Mouse (Mus musculus) C2C12 (cell line): ENCODE results near the gene Hoxb3. TPM values are rescaled to one million over a fixed set of nuclear protein-coding genes. Genes with fewer than 3 reads are reported as not detected.
A peak's percentile ranks its signal among the peaks of the same experiment; 100 is the strongest.

ENCODE experiments used
- H3K27me3 ChIP-seq: one replicate; pipeline ENCODE4 v1.6.1; 2011; ENCODE audit not compliant: control insufficient read depth, insufficient read depth, insufficient read length
- H3K36me3 ChIP-seq: one replicate; pipeline ENCODE4 v1.6.1; 2011; ENCODE audit not compliant: control insufficient read depth, insufficient read depth
- H3K4me3 ChIP-seq: one replicate; pipeline ENCODE4 v1.5.1; 2011; ENCODE audit warnings: mild to moderate bottlenecking, control low read depth; ENCODE audit not compliant: poor library complexity, insufficient read depth, severe bottlenecking
- H3K79me2 ChIP-seq: one replicate; pipeline ENCODE4 v1.6.1; 2011; ENCODE audit not compliant: control insufficient read depth, insufficient read depth
- H3K79me3 ChIP-seq: one replicate; pipeline ENCODE4 v1.6.1; 2011; ENCODE audit warnings: low read depth, control low read depth
- H3ac ChIP-seq: one replicate; pipeline ENCODE3; 2011; ENCODE audit warnings: low read depth; ENCODE audit not compliant: control insufficient read depth, insufficient read length
- CEBPB ChIP-seq: IDR thresholded peaks from one replicate; pipeline ENCODE4 v1.6.1; 2011; ENCODE audit warnings: low read depth, mild to moderate bottlenecking, control low read depth, moderate library complexity
- CTCF ChIP-seq: IDR thresholded peaks from one replicate; pipeline ENCODE4 v1.5.1; 2011; ENCODE audit not compliant: control insufficient read depth, insufficient read depth, insufficient read length
- FOSL1 ChIP-seq: IDR thresholded peaks from one replicate; pipeline ENCODE4 v1.8.0; 2011; ENCODE audit warnings: mild to moderate bottlenecking, low read length; ENCODE audit not compliant: poor library complexity, insufficient read depth, severe bottlenecking
- MAX ChIP-seq: IDR thresholded peaks from one replicate; pipeline ENCODE4 v1.6.1; 2011; ENCODE audit warnings: mild to moderate bottlenecking, control low read depth
- MYOD1 ChIP-seq: IDR thresholded peaks from one replicate; pipeline ENCODE4 v1.6.1; 2011; ENCODE audit warnings: low read depth; ENCODE audit not compliant: control insufficient read depth, insufficient read length
- MYOG ChIP-seq: IDR thresholded peaks from one replicate; pipeline ENCODE4 v1.6.1; 2011; ENCODE audit not compliant: control insufficient read depth, insufficient read length; ENCODE audit errors: extremely low read depth
- USF1 ChIP-seq: IDR thresholded peaks from one replicate; pipeline ENCODE4 v1.6.1; 2011; ENCODE audit warnings: low read depth, mild to moderate bottlenecking, control low read depth, moderate library complexity
- polyA plus RNA-seq: library from polyadenylated mRNA; unstranded; fragments of >200 nt; fragmentation: generic; extraction: Trizol; gene quantifications from one replicate; pipeline ENCODE4 v1.2.1, GENCODE M21; 2012; ENCODE audit warnings: missing spikeins

The Hoxb3 gene
- polyA plus RNA-seq, 1 experiment, result not detected

DNA sequence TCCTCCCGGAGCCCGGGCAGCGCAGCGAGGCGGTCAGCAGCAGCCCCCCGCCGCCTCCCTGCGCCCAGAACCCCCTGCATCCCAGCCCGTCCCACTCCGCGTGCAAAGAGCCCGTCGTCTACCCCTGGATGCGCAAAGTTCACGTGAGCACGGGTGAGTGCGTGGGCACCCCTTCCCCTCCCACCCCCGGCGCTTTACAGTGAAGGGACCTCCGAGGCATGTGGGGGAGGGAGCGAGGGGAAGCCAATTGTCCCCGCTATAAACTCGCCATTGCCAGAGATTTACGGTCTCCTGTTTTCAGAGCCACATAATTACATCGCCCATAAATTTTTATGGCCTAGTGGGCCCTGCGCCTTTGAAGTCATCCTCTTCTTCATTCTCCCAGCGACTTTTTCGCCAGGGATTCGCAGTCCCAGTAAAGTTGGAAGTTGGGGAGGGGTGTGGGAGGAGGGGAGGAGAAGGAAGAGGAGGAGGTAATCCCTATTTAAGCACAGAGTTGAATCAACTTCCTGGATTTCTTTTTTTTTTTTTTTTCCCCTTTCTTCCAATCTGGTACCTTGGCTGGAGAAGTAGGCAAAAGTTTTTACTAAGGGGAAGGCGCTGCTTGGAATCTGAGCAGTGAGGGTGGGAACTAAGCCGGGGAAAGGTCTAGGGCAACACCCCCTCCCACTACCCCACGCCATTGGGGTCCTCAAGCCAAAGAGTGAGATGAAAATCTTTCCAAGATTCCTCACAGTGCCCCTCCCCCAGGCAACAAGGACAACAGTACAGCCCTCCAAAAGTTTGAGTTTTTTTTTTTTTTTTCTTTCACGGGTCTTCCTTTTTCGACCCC, 3.8 kb upstream of the Hoxb3 start:
- peaks cover 73% of the 10 kb centered on the region for H3K27me3 ChIP-seq
- no peaks in the 10 kb centered on the region for H3K36me3 ChIP-seq
- no peak overlapping the region for H3ac ChIP-seq
- H3K79me2 ChIP-seq, result no peaks in the 10 kb centered on the region
- H3K4me3 ChIP-seq, result no peak overlapping the region
- no peaks in the 10 kb centered on the region for H3K79me3 ChIP-seq
- TF ChIP-seq CTCF (no peak), MYOD1 (no peak)

GRCm38 (mm10) chr11:96319910-96320309, 3.2 kb upstream of the Hoxb3 start:
- Histone ChIP-seq H3K79me3 (no peaks in the 10 kb centered on the region), H3K4me3 (peak overlapping the region; percentile 6), H3K27me3 (peaks cover 70% of the 10 kb centered on the region), H3K36me3 (no peaks in the 10 kb centered on the region), H3ac (no peak overlapping the region), H3K79me2 (no peaks in the 10 kb centered on the region)
- no peak for TF ChIP-seq FOSL1
- no peak for TF ChIP-seq MYOD1
- no peak for TF ChIP-seq USF1
- TF ChIP-seq MYOG, result no peak
- no peak for TF ChIP-seq CEBPB
- TF ChIP-seq MAX, result no peak
- TF ChIP-seq CTCF, result no peak

GRCm38 (mm10) chr11:96320688-96321087, 2.4 kb upstream of the Hoxb3 start:
- H3K79me3 ChIP-seq, result no peaks in the 10 kb centered on the region
- no peak overlapping the region for H3ac ChIP-seq
- no peaks in the 10 kb centered on the region for H3K79me2 ChIP-seq
- TF ChIP-seq MAX, result no peak
- no peak for TF ChIP-seq FOSL1
- TF ChIP-seq MYOG, result no peak
- no peak for TF ChIP-seq CTCF
- H3K36me3 ChIP-seq, result no peaks in the 10 kb centered on the region
- H3K27me3 ChIP-seq, result peaks cover 70% of the 10 kb centered on the region
- no peak overlapping the region for H3K4me3 ChIP-seq

GRCm38 (mm10) chr11:96321846-96322245, 1.3 kb upstream of the Hoxb3 start:
- H3K36me3 ChIP-seq, result no peaks in the 10 kb centered on the region
- no peak overlapping the region for H3ac ChIP-seq
- H3K79me2 ChIP-seq, result no peaks in the 10 kb centered on the region
- TF ChIP-seq CTCF (no peak), MYOD1 (no peak), MYOG (no peak), MAX (no peak), CEBPB (no peak)
- H3K79me3 ChIP-seq, result no peaks in the 10 kb centered on the region
- H3K4me3 ChIP-seq, result no peak overlapping the region
- peaks cover 76% of the 10 kb centered on the region for H3K27me3 ChIP-seq

GRCm38 (mm10) chr11:96322738-96323137, 388 bp upstream of the Hoxb3 start:
- no peak for TF ChIP-seq FOSL1
- no peaks in the 10 kb centered on the region for H3K79me3 ChIP-seq
- no peaks in the 10 kb centered on the region for H3K36me3 ChIP-seq
- H3K27me3 ChIP-seq, result peaks cover 80% of the 10 kb centered on the region
- no peak overlapping the region for H3ac ChIP-seq
- H3K4me3 ChIP-seq, result no peak overlapping the region
- no peaks in the 10 kb centered on the region for H3K79me2 ChIP-seq

DNA sequence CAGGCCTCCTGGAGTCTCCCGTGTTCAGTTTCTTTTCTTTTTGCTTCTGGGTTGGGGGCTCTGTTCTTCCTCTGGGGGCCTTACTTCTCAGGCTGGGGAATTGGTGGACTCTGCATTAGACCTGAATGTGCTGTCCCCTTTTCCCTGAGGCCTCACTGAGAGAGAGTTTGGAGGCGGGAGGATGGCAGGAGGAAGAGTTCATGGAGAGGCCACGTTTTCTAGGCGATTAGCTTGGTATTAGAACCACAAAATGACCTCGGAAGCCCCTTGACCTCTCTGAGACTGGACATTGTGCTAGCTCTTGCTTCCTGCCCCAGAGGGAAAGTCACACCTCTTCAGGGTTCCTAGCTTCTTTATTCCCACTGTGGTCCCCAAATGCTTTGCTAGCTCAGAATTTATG, 999 bp downstream of the Hoxb3 start:
- Histone ChIP-seq H3K79me2 (no peaks in the 10 kb centered on the region), H3K36me3 (no peaks in the 10 kb centered on the region), H3K27me3 (peaks cover 77% of the 10 kb centered on the region), H3K79me3 (no peaks in the 10 kb centered on the region), H3ac (no peak overlapping the region), H3K4me3 (no peak overlapping the region)
- TF ChIP-seq CEBPB (no peak), FOSL1 (no peak), MYOD1 (no peak), MAX (no peak), USF1 (no peak), CTCF (no peak)

DNA sequence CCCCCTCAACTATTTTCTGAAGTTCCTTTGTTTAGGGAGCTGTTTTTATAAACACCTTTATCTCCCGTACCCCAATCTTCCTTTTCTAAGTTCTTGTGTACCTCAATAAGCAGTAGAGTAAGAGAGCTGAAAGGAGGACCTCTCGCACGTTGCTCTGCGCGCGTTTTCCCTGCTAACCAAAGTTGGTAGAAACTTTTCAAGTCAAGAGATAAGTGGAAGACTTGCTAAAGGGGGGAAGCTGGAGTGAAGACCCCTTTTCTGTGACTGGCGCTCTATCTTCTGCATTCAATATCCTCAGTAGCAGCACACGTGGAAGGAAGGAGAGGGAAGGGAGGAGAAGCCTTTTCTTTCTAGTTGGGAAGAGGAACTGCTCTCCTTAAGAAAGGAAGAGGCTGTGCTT, 1.8 kb downstream of the Hoxb3 start:
- no peak for TF ChIP-seq MYOD1
- TF ChIP-seq CEBPB, result no peak
- TF ChIP-seq CTCF, result no peak
- no peak for TF ChIP-seq USF1
- no peak for TF ChIP-seq FOSL1
- TF ChIP-seq MAX, result no peak
- no peak for TF ChIP-seq MYOG
- no peak overlapping the region for H3ac ChIP-seq
- no peaks in the 10 kb centered on the region for H3K36me3 ChIP-seq
- H3K4me3 ChIP-seq, result no peak overlapping the region
- H3K79me3 ChIP-seq, result no peaks in the 10 kb centered on the region
- H3K79me2 ChIP-seq, result no peaks in the 10 kb centered on the region
- peaks cover 78% of the 10 kb centered on the region for H3K27me3 ChIP-seq
